Mouse (Mus musculus) cerebellum, postnatal 14 days (tissue): ENCODE results near the gene Ccdc22.

ENCODE experiments used
- DNase-seq, 2 experiments: peaks; one replicate each; pipeline ENCODE4 v3.0.0; 2021; ENCODE audit warnings: mixed read lengths in 2 of 2

Ccdc22 gene

DNA sequence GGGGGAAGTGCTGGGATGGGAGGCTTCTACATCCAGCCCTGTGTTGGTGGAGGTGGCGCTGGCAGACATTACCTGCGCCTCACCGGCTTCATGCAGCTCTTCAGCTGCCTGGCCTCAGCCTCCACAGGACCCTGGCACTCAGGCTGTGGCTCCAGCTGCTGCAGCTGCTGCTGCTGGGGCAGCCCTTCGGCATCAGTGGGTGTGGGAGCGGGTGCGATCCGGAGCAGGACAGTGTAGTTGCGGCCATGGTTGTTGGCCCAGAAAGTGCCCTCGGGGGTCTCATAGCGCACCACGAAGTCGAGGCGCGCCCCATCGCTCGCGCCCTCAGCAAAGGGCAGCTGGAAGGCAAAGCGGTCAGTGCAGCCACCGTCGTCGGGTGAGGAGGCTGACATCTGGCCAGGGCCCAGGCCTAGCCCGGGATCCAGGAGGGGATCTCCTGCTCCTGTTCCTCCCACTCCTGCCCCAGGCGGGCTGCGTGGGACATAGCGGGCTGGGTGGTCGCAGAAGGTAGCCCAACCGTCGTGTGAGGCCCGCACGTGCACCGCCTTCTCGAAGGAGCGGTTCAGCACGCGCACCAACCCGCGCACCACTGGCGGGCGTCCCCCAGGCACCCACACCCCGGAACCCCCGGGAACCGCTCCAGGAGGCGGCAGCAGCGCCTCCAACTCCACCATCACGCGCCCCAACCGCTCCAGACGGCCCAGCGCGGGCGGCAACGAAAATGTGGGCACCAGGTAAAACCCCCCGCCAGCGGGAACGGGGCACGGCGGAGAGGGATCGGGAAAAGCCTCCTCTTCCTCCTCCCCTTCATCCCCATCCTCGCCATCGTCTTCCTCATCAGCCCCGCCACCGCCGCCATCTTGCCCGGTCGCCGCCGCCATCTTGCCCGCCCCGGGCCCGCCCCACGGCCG, 31.9 kb downstream of the Ccdc22 start, which contains the start of gene Foxp3:
Gene Foxp3 (plus strand): TSS at position 469 of the 911 bp plus-strand sequence.
- DNase-seq = peak in 1 of 2 experiments; percentile 70

DNA sequence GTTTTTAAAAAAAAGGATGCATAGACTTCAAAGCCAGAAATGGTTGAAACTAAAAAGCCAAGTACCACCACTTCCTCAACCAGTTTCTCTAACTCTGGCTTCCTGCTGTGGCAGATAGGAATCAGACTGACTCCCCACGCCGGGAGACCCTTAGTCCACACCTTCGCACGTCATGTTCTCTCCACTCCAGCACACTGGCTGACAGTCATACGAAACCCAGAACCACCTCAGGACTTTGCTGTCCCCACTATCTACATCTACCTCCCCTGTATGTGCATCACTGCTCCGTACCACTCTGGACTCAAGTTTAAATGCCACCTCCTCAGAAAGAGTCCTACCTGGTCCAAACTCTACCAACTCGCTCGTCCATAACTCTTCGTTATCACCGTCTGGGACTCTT, 32.9 kb downstream of the Ccdc22 start:
- no peak for DNase-seq

DNA sequence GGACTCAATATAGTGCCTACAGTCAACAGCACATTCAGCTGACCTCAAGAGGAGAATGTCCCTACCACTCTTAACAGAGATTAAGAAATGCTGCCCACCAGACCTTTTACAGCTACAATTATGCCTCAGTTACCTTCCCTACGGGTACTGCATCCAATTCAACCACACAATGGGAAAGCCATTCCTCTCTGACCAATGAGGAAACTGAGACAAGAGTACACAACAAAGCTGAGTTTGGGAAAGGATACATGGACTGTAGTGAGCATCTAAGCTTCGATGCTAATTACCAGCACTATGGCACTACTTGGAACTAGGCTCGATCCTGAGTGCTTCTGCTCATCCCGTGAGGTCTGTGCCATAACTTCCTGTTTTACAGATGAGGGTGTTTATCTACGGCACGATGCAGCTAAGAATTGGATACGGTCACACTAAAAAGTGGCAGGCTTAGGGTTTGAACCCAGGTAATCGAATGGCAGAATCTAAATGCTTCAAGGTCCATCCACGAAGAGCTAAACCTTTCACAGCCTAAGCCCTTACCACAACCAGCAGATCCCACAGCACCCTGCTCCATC, 33.7 kb downstream of the Ccdc22 start:
- DNase-seq = no peak

DNA sequence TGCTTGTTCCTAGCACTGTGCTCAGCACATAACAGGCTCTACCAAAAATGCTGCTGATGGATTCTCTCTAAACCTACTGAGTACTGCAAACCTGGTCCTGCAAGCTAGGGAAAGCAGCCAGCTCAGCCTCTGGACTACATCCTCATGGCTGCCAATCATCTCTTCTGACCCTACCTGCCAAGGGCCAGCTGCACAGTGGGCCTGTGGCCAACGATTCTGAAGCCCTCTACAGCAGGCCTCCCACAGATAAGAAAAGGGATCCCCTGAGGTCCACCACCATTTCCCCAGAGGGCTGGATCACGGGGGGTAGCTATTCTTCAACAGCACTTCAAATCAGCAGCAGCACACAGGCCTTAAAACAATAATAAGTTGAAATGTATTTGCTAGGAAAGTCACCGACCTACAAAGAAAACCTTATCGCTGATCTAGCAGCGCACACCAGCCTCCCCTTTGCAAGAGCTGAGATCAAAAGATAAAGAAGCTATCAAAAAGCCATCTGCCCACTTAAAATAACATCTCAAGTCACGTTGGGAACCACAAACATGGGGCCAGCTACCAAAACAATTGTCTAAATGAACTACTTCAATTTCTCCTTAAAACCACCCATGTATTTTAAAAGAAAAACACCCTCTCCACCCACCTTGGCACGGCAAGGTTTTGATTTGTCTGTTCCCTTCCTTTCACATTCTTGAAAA, 34.7 kb downstream of the Ccdc22 start:
- peak in 1 of 2 experiments; percentile 37 for DNase-seq

DNA sequence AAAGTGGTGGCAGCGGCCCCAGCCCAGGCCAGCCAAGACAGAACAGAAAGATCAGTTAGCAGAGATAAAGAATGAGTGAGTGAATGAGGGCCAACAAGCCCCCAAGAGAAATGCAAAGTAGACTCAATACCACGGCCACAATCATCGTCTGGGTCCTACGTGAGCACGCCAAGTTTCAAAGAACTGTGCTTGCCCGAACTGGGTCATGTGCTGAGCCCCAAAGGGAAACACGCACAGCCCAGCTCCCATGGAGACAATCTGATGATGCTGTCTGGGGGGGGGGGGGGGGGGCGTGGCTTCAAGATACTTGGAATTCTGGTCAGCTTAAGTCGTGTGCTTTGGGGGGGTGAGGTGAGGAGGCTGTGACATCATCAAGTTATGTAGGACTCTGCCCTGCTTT, 37.8 kb downstream of the Ccdc22 start:
- no peak for DNase-seq

DNA sequence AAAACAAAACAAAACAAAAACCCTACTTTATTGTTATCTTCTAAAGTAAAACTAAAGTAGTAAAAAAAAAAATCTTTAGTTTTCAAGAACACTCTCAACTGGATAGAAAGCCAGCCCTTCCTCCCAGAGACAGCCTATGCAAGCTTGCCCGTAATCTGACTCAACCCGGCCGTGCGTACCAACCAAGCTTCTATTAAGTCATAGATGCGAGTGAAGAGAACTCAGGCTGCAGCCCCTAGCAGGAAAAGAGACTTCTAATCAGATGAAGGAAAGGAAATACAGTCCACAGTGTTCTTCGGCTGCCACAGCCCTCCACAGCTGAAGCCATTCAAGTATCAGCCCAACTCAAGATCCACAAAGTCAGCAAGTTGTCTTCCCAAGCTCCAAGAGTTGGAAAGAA, 39.0 kb downstream of the Ccdc22 start:
- DNase-seq = no peak

DNA sequence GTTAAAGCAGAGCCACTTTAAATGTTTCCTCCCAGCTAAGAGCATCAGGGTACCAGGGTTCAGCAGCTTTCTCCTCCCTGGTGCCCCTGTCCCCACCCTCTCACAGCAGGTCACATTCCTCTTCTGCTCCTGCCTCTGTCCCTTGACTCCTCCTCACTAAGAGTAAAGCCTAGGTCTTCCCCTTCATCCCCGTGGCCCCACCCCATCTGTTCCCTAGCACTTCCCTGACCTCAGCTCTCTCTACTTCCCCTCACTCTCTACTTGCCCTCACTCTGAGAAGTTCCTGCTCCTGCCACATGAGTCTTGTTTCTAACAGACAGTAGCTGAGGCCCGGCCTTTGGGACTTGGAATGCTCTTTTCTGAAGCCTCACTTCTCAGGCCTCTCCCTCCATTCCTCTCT, 42.2 kb downstream of the Ccdc22 start:
- no peak for DNase-seq

DNA sequence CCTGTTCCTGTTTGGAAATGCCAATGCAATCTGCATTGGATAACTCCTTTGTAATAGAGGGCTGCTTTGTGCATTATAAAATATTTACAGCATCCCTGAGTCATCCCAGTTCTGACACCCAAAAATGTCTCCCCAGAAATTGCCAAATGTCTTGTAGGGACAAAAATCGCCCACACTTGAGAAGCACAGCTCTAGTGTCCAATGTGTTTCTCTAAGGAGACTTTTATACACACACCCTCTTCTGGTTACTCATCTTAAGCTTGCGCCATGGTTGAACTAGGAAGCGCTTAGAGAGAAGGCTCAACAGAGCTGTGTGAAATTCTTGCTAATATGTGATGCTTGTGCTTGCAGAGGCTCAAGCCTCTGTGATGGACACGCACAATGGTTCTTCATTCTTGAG, 51.8 kb downstream of the Ccdc22 start:
- no peak for DNase-seq
